Mouse (Mus musculus): ENCODE results near the gene Myo18a. TPM values are rescaled to one million over a fixed set of nuclear protein-coding genes. Genes with fewer than 3 reads are reported as not detected.

The Myo18a gene
- polyA plus RNA-seq, 1 experiment from 2014 or later: 25.4 TPM

- Histone ChIP-seq H3K4me3 (ENCODE audit: low read depth, low read length) (peak overlapping the region; percentile 26), H3K4me2 (replicated peaks; ENCODE audit: low read depth) (peak overlapping the region; percentile 55), H3K9ac (ENCODE audit: low read depth, low read length) (peak overlapping the region; percentile 40; the same call in 1 of the 2 replicates), H3K27me3 (replicated peaks; ENCODE audit: control insufficient read depth, insufficient read depth, low read length) (no peaks in the 10 kb centered on the region), H3K27ac (ENCODE audit: low read depth, low read length) (peak overlapping the region; percentile 81), H3K36me3 (ENCODE audit: control insufficient read depth, insufficient read depth) (no peaks in the 10 kb centered on the region), H3K9me3 (ENCODE audit: control insufficient read depth) (no peaks in the 10 kb centered on the region), H3K4me1 (replicated peaks; ENCODE audit: control insufficient read depth, insufficient read depth, low read length) (peaks cover 4% of the 10 kb centered on the region)
- 47% methylated on average over 6 of the region's 6 CpGs for WGBS
- TF ChIP-seq CTCF (IDR thresholded peaks at IDR 0.05; ENCODE audit: low read depth): no peak
- no peak for ATAC-seq
Observed at GRCm38 (mm10) chr11:77893283-77893682, 130.2 kb downstream of the Myo18a start.

GRCm38 (mm10) chr11:77893787-77894718 is 131.0 kb downstream of the Myo18a start, which contains the start of gene Pipox:
Pipox (minus strand) TSS chr11:77894096.
- peak; percentile 82 for TF ChIP-seq CTCF (IDR thresholded peaks at IDR 0.05; ENCODE audit: low read depth)
- H3K9me3 ChIP-seq (ENCODE audit: control insufficient read depth): no peaks in the 10 kb centered on the region
- 17% methylated on average over 11 of the region's 11 CpGs for WGBS
- peaks cover 4% of the 10 kb centered on the region for H3K4me1 ChIP-seq (replicated peaks; ENCODE audit: control insufficient read depth, insufficient read depth, low read length)
- no peaks in the 10 kb centered on the region for H3K36me3 ChIP-seq (ENCODE audit: control insufficient read depth, insufficient read depth)
- H3K27ac ChIP-seq (ENCODE audit: low read depth, low read length): peak within 1 kb of the TSS; percentile 81
- peak; percentile 94 for ATAC-seq
- H3K4me3 ChIP-seq (ENCODE audit: low read depth, low read length): peak within 1 kb of the TSS; percentile 26
- no peaks in the 10 kb centered on the region for H3K27me3 ChIP-seq (replicated peaks; ENCODE audit: control insufficient read depth, insufficient read depth, low read length)
- peak within 1 kb of the TSS; percentile 40; the same call in 1 of the 2 replicates for H3K9ac ChIP-seq (ENCODE audit: low read depth, low read length)
- H3K4me2 ChIP-seq (replicated peaks; ENCODE audit: low read depth): peak within 1 kb of the TSS; percentile 55

GRCm38 (mm10) chr11:77894967-77895366 is 131.9 kb downstream of the Myo18a start:
- TF ChIP-seq CTCF (IDR thresholded peaks at IDR 0.05; ENCODE audit: low read depth): no peak
- no peak overlapping the region for H3K4me3 ChIP-seq (ENCODE audit: low read depth, low read length)
- H3K4me2 ChIP-seq (replicated peaks; ENCODE audit: low read depth): no peak overlapping the region
- no peaks in the 10 kb centered on the region for H3K9me3 ChIP-seq (ENCODE audit: control insufficient read depth)
- 89% methylated on average over 2 of the region's 2 CpGs for WGBS
- H3K4me1 ChIP-seq (replicated peaks; ENCODE audit: control insufficient read depth, insufficient read depth, low read length): peaks cover 4% of the 10 kb centered on the region
- no peak overlapping the region for H3K27ac ChIP-seq (ENCODE audit: low read depth, low read length)
- ATAC-seq: no peak
- no peaks in the 10 kb centered on the region for H3K36me3 ChIP-seq (ENCODE audit: control insufficient read depth, insufficient read depth)
- no peaks in the 10 kb centered on the region for H3K27me3 ChIP-seq (replicated peaks; ENCODE audit: control insufficient read depth, insufficient read depth, low read length)
- no peak overlapping the region for H3K9ac ChIP-seq (ENCODE audit: low read depth, low read length)

- no peaks in the 10 kb centered on the region for H3K9me3 ChIP-seq (ENCODE audit: control insufficient read depth)
- 52% methylated on average over 9 of the region's 9 CpGs for WGBS
Observed at GRCm38 (mm10) chr11:77896011-77896410, 133.0 kb downstream of the Myo18a start.

GRCm38 (mm10) chr11:77896480-77896819 is 133.4 kb downstream of the Myo18a start:
- H3K27me3 ChIP-seq (replicated peaks; ENCODE audit: control insufficient read depth, insufficient read depth, low read length): no peaks in the 10 kb centered on the region

More at GRCm38 (mm10) chr11:77896011-77896410, 133.0 kb downstream of the Myo18a start:
- no peak for ATAC-seq
- Histone ChIP-seq H3K4me1 (replicated peaks; ENCODE audit: control insufficient read depth, insufficient read depth, low read length) (peaks cover 4% of the 10 kb centered on the region), H3K9ac (ENCODE audit: low read depth, low read length) (no peak overlapping the region), H3K27ac (ENCODE audit: low read depth, low read length) (no peak overlapping the region), H3K36me3 (ENCODE audit: control insufficient read depth, insufficient read depth) (no peaks in the 10 kb centered on the region), H3K4me3 (ENCODE audit: low read depth, low read length) (no peak overlapping the region), H3K4me2 (replicated peaks; ENCODE audit: low read depth) (no peak overlapping the region; the same call in 1 of the 2 replicates), H3K27me3 (replicated peaks; ENCODE audit: control insufficient read depth, insufficient read depth, low read length) (no peaks in the 10 kb centered on the region)
- 0 out of 2 replicates have a peak, but pooled peaks have one; percentile 11 for TF ChIP-seq CTCF (IDR thresholded peaks at IDR 0.05; ENCODE audit: low read depth)

More at GRCm38 (mm10) chr11:77896480-77896819, 133.4 kb downstream of the Myo18a start:
- Histone ChIP-seq H3K27ac (ENCODE audit: low read depth, low read length) (no peak overlapping the region), H3K4me2 (replicated peaks; ENCODE audit: low read depth) (0 out of 2 replicates have a peak overlapping the region, but pooled peaks have one; percentile 38), H3K4me3 (ENCODE audit: low read depth, low read length) (no peak overlapping the region), H3K9me3 (ENCODE audit: control insufficient read depth) (no peaks in the 10 kb centered on the region), H3K36me3 (ENCODE audit: control insufficient read depth, insufficient read depth) (no peaks in the 10 kb centered on the region), H3K4me1 (replicated peaks; ENCODE audit: control insufficient read depth, insufficient read depth, low read length) (peaks cover 4% of the 10 kb centered on the region), H3K9ac (ENCODE audit: low read depth, low read length) (no peak overlapping the region)
- no peak for ATAC-seq
- WGBS: 56% methylated on average over 6 of the region's 6 CpGs
- TF ChIP-seq CTCF (IDR thresholded peaks at IDR 0.05; ENCODE audit: low read depth): no peak
